Mouse (Mus musculus): ENCODE measurements around the gene Usp11.
"Not testable (repeated sequence)": the region's sequence is repeated elsewhere in the genome, so short reads cannot be mapped to it uniquely, and the experiment has no call there.

Gene Usp11

DNA sequence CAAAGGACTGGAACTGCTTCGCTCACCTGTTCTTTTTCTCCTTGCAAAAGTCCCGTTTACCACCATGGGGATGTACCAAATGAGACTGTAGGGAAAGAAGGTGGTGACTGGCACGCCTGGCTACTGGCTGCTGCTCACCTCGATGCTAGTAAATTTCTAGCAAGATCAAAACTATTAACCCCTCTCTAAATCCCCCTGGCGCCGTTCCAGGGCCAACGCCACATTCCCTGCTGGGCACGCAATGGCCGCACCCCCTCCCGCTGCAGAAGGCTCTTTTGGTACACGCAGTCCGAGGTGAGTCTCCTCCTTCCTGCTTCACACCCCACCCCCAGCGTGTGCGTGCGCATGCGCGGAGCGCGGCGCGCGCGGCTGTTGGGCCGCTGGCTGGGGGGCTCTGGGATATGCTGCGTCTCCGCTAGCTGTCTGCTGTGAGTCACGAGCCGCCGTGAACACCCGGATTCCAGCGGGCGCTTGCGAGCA, 15.6 kb upstream of the Usp11 start:
- H3K4me3 ChIP-seq (replicated peaks; ENCODE audit: low read length), result peak overlapping the region; percentile 85
- H3K4me1 ChIP-seq (replicated peaks; ENCODE audit: low read depth, low read length), result peaks cover 35% of the 10 kb centered on the region
- H3K36me3 ChIP-seq (ENCODE audit: insufficient read depth, low read length), result peaks cover 40% of the 10 kb centered on the region
- no peak for TF ChIP-seq CTCF (conservative IDR thresholded peaks at IDR 0.05; ENCODE audit: low read length)
- H3K27me3 ChIP-seq (ENCODE audit: insufficient read depth, low read length), result no peaks in the 10 kb centered on the region
- no peaks in the 10 kb centered on the region for H3K9me3 ChIP-seq (ENCODE audit: low read length)

DNA sequence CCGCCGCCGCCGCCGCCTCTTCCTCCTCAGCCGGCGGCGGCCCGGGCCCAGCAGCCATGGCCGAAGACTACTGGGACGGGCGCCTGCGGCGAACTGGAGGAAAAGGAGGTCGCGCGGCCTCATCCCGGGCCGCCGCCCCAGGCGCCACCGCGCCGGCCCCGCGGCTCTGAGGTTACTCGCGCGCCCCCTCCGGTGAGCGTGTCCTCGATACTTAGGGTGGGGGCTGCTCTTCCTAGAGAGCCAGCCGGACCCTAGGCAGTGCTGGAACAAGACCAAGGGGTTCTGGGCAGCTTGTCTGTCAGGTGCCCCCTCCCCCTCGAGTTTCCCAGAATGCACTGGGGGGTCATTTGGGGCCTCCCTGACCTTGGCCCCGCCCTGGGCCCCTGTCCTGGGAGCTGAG, 15.1 kb upstream of the Usp11 start:
- peaks cover 40% of the 10 kb centered on the region for H3K36me3 ChIP-seq (ENCODE audit: insufficient read depth, low read length)
- no peaks in the 10 kb centered on the region for H3K27me3 ChIP-seq (ENCODE audit: insufficient read depth, low read length)
- H3K4me1 ChIP-seq (replicated peaks; ENCODE audit: low read depth, low read length), result peaks cover 35% of the 10 kb centered on the region
- no peak for TF ChIP-seq CTCF (conservative IDR thresholded peaks at IDR 0.05; ENCODE audit: low read length)
- no peak for TF ChIP-seq NANOG (IDR thresholded peaks at IDR 0.05; ENCODE audit: borderline replicate concordance, low read length)
- TF ChIP-seq POU5F1 (IDR thresholded peaks at IDR 0.05; ENCODE audit: borderline replicate concordance, low read length), result no peak
- no peaks in the 10 kb centered on the region for H3K9me3 ChIP-seq (ENCODE audit: low read length)
- peak overlapping the region; percentile 85 for H3K4me3 ChIP-seq (replicated peaks; ENCODE audit: low read length)

DNA sequence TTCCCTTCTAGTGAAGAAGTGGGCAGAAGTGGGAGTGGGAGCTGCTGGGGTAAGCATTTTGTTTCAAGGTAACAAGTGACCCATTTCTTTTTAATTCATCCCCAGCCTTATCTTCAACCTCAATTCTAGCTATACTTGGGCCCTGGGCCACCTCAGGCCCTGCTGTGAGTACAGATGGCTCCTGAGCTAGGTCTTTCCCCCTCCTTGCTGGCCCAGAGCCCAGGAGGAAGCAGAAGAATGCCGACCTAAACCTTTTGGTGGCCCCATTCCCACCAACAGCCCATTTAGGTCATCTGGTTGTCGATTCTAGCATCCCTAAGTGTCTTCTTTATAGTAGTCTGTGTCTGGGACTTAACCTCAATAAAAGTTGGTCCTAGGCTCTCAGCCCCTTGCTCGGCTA, 12.1 kb upstream of the Usp11 start:
- Histone ChIP-seq H3K27me3 (ENCODE audit: insufficient read depth, low read length) (no peaks in the 10 kb centered on the region), H3K36me3 (ENCODE audit: insufficient read depth, low read length) (peaks cover 59% of the 10 kb centered on the region), H3K4me3 (replicated peaks; ENCODE audit: low read length) (no peak overlapping the region), H3K9me3 (ENCODE audit: low read length) (no peaks in the 10 kb centered on the region), H3K4me1 (replicated peaks; ENCODE audit: low read depth, low read length) (peaks cover 32% of the 10 kb centered on the region)
- no peak for TF ChIP-seq POU5F1 (IDR thresholded peaks at IDR 0.05; ENCODE audit: borderline replicate concordance, low read length)
- no peak for TF ChIP-seq CTCF (conservative IDR thresholded peaks at IDR 0.05; ENCODE audit: low read length)
- no peak for TF ChIP-seq NANOG (IDR thresholded peaks at IDR 0.05; ENCODE audit: borderline replicate concordance, low read length)

DNA sequence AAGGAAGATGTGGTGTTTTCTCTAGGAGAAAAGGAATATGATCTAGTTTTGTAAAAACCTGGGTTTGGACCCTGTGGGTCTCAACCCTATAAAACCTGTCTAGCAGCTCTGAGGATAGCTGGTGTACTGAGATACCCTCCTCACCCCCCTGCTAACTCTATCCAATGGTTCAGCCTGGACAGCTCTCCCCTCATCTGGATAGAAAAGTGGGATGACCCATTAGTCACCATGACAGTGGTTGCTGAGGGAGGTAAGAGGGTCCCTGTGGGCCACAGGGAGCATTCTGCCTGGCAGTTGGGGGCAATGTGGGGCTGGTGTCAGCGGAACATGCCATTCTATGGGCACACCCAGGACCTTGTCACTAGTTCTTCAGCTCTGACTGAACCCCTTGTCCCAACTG, 11.1 kb upstream of the Usp11 start:
- H3K4me3 ChIP-seq (replicated peaks; ENCODE audit: low read length), result no peak overlapping the region
- H3K36me3 ChIP-seq (ENCODE audit: insufficient read depth, low read length), result peaks cover 69% of the 10 kb centered on the region
- H3K9me3 ChIP-seq (ENCODE audit: low read length), result no peaks in the 10 kb centered on the region
- no peak for TF ChIP-seq NANOG (IDR thresholded peaks at IDR 0.05; ENCODE audit: borderline replicate concordance, low read length)
- H3K27me3 ChIP-seq (ENCODE audit: insufficient read depth, low read length), result no peaks in the 10 kb centered on the region
- peaks cover 25% of the 10 kb centered on the region for H3K4me1 ChIP-seq (replicated peaks; ENCODE audit: low read depth, low read length)

DNA sequence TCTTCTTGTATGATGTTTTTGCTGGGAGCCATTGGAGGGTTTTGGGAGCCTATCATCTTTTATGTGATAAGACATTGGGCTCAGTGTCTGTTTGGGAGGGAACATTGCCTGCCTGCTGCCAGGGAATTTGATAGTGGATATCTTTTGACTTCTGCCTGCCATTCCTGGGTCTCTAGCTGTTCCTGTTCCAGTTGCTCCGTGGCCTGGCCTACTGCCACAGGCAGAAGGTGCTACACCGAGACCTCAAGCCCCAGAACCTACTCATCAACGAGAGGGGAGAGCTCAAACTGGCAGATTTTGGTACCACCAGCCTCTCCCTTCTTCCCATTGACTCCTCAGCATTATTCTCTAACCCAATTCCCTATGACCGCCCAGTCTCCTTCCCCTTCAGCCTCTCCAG, 7.9 kb upstream of the Usp11 start:
- TF ChIP-seq NANOG (IDR thresholded peaks at IDR 0.05; ENCODE audit: borderline replicate concordance, low read length), result no peak
- TF ChIP-seq POU5F1 (IDR thresholded peaks at IDR 0.05; ENCODE audit: borderline replicate concordance, low read length), result no peak
- no peak for TF ChIP-seq CTCF (conservative IDR thresholded peaks at IDR 0.05; ENCODE audit: low read length)
- no peak overlapping the region for H3K4me3 ChIP-seq (replicated peaks; ENCODE audit: low read length)
- peaks cover 8% of the 10 kb centered on the region for H3K4me1 ChIP-seq (replicated peaks; ENCODE audit: low read depth, low read length)
- H3K9me3 ChIP-seq (ENCODE audit: low read length), result no peaks in the 10 kb centered on the region
- peaks cover 93% of the 10 kb centered on the region for H3K36me3 ChIP-seq (ENCODE audit: insufficient read depth, low read length)
- H3K27me3 ChIP-seq (ENCODE audit: insufficient read depth, low read length), result no peaks in the 10 kb centered on the region

DNA sequence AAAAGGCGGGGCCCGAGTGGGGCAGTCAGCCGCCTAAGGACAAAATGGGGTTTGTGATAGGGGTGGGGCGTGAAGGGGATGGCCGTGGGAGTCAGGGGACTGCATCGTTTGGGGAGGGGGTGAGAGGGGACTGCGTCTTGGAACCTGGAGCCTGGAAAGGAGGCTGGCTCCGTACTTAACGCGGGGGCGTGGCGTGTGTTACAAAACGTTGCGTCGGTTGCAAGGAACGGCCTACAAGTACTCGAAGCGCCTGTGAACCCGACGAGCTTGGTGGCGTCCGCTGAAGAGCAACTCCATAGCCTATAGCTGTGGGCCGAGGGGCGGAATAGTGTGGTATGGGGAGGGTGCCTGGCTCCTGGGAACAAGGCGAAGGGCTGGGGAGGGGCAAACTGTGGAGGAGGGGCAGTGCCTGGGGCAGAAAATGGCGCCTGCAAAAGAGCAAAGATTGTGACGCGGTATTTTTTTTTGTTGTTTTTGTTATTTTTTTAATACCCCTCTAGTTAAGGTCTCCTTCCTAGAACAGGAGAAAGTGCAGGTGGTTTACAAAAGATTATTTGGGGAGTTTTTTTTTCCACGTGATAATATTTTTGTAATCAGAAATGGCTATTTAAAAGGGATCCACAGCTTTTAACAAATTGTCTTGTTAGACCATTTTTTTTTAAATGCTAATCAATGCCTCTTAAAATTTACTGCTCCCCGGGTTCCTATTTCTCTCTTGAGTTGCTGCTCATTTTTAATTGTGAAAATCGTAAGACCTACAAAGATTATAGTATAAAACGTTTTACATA, 783 bp downstream of the Usp11 start:
- no peak for TF ChIP-seq POU5F1 (IDR thresholded peaks at IDR 0.05; ENCODE audit: borderline replicate concordance, low read length)
- no peak for TF ChIP-seq NANOG (IDR thresholded peaks at IDR 0.05; ENCODE audit: borderline replicate concordance, low read length)
- no peak for TF ChIP-seq CTCF (conservative IDR thresholded peaks at IDR 0.05; ENCODE audit: low read length)
- H3K27me3 ChIP-seq (ENCODE audit: insufficient read depth, low read length), result no peaks in the 10 kb centered on the region

DNA sequence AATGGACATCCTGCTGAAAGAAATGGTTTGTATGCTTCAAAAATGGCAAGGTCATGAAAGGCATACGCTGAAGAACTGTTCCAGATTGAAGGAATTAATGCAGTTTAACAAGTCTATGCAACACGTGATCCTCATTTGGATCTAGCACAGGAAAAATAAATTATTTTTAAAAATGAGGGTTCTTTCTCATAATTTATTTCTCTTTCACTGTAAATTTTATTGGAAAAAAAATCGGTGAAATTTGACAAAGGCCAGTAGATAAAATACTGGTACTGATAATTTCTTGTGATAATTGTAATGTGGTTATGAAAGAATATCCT, 1.3 kb downstream of the Usp11 start:
- TF ChIP-seq POU5F1 (IDR thresholded peaks at IDR 0.05; ENCODE audit: borderline replicate concordance, low read length) (no peak), CTCF (conservative IDR thresholded peaks at IDR 0.05; ENCODE audit: low read length) (no peak), NANOG (IDR thresholded peaks at IDR 0.05; ENCODE audit: borderline replicate concordance, low read length) (no peak)
- no peaks in the 10 kb centered on the region for H3K27me3 ChIP-seq (ENCODE audit: insufficient read depth, low read length)
- peaks cover 23% of the 10 kb centered on the region; the same call in 1 of the 2 replicates for H3K36me3 ChIP-seq (ENCODE audit: insufficient read depth, low read length)
- no peaks in the 10 kb centered on the region for H3K9me3 ChIP-seq (ENCODE audit: low read length)
- H3K4me3 ChIP-seq (replicated peaks; ENCODE audit: low read length), result peak overlapping the region; percentile 86
- peaks cover 28% of the 10 kb centered on the region for H3K4me1 ChIP-seq (replicated peaks; ENCODE audit: low read depth, low read length)

More for the DNA sequence above, 783 bp downstream of the Usp11 start:
- Histone ChIP-seq H3K9me3 (ENCODE audit: low read length) (no peaks in the 10 kb centered on the region), H3K36me3 (ENCODE audit: insufficient read depth, low read length) (peaks cover 27% of the 10 kb centered on the region), H3K4me1 (replicated peaks; ENCODE audit: low read depth, low read length) (peaks cover 28% of the 10 kb centered on the region), H3K4me3 (replicated peaks; ENCODE audit: low read length) (peak overlapping the region; percentile 86)

DNA sequence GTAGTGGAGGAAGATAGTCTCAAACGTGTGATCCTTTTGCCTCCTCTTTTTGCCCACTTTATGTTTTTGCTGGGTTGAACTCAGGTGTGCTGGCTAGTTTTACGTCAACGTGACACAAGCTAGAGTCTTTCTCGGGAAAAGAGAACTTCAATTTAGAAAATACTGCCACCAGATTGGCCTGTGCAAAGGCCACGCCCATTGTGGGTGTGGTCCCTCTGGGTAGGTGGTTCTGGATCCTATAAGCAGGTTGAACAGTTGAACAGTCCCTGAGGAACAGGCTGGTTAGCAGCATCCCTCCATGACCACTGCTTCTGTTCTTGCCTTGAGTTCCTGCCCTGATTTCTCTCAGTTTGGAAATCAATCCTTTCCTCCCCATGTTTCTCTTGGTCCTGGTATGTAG, 25.0 kb downstream of the Usp11 start:
- Histone ChIP-seq H3K4me1 (replicated peaks; ENCODE audit: low read depth, low read length) (peaks cover 11% of the 10 kb centered on the region), H3K36me3 (ENCODE audit: insufficient read depth, low read length) (no peaks in the 10 kb centered on the region), H3K4me3 (replicated peaks; ENCODE audit: low read length) (no peak overlapping the region), H3K27me3 (ENCODE audit: insufficient read depth, low read length) (no peaks in the 10 kb centered on the region), H3K9me3 (ENCODE audit: low read length) (no peaks in the 10 kb centered on the region)
- TF ChIP-seq POU5F1 (IDR thresholded peaks at IDR 0.05; ENCODE audit: borderline replicate concordance, low read length), result no peak
- TF ChIP-seq NANOG (IDR thresholded peaks at IDR 0.05; ENCODE audit: borderline replicate concordance, low read length), result no peak
- no peak for TF ChIP-seq CTCF (conservative IDR thresholded peaks at IDR 0.05; ENCODE audit: low read length)

DNA sequence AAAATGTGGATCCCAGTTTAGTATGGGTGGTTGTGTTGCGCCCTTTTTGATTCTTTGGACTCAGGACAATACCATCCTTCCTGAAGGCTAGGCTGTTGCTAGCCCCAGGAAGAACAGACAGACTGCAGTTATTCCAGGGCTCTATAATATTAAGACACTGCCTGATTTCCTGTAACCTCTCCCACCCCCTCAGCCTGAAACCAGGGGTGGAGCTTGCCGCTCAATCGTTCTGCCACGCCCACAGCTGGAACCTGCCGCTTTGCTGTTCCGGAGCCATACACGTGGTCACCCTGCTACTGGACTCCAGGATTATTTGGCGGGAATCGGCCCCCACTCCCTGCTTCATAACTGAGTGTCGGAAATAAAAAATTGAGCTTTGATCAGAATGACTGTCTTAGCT, 26.3 kb downstream of the Usp11 start:
- not testable (repeated sequence) for H3K36me3 ChIP-seq (ENCODE audit: insufficient read depth, low read length); H3K4me3 ChIP-seq (replicated peaks; ENCODE audit: low read length); H3K9me3 ChIP-seq (ENCODE audit: low read length); H3K27me3 ChIP-seq (ENCODE audit: insufficient read depth, low read length)
- H3K4me1 ChIP-seq (replicated peaks; ENCODE audit: low read depth, low read length), result peaks cover 11% of the 10 kb centered on the region
